Comparison of ENCODE assay signal across 8 mouse cellular contexts in genomic region chr9:44707749-44708428, GRCm38 (mm10). TPM values are rescaled to one million over a fixed set of nuclear protein-coding genes. Genes with fewer than 3 reads are reported as not detected.
DNase-seq lines count a peak whose midpoint lies in the region; ATAC-seq lines count a peak whose summit lies in the region.

No protein-coding gene starts in this region.

- H3K4me1 ChIP-seq in embryonic facial prominence, embryonic 14.5 days (ENCODE audit: control insufficient read depth, insufficient read depth, low read length): peaks cover 14% of the 10 kb centered on the region
- peaks cover 18% of the 10 kb centered on the region for H3K4me1 ChIP-seq in hindbrain, embryonic 15.5 days (replicated peaks)
- H3K4me1 ChIP-seq in midbrain, embryonic 15.5 days: peaks cover 15% of the 10 kb centered on the region

- peak overlapping the region; percentile 65 for H3K9ac ChIP-seq in embryonic facial prominence, embryonic 14.5 days (ENCODE audit: low read depth, low read length)
- H3K9ac ChIP-seq in hindbrain, embryonic 15.5 days: peak overlapping the region; percentile 12; the same call in 1 of the 2 replicates
- 0 out of 2 replicates have a peak overlapping the region, but pooled peaks have one; percentile 3 for H3K9ac ChIP-seq in midbrain, embryonic 15.5 days

- H3K9me3 ChIP-seq in embryonic facial prominence, embryonic 14.5 days (ENCODE audit: control insufficient read depth, low read length): no peaks in the 10 kb centered on the region
- no peaks in the 10 kb centered on the region for H3K9me3 ChIP-seq in hindbrain, embryonic 15.5 days
- no peaks in the 10 kb centered on the region for H3K9me3 ChIP-seq in midbrain, embryonic 15.5 days

- peak; percentile 49 to 59 for DNase-seq in kidney, postnatal 4 days
- DNase-seq in kidney, adult 11 months: no peak
- peak; percentile 12 for DNase-seq in embryonic facial prominence, embryonic 14.5 days (ENCODE audit: low spot score)
- DNase-seq in natural killer cell, adult 2 months (ENCODE audit: low spot score in 2 of 2): no peak
- DNase-seq in gastrocnemius, postnatal 10 days: no peak
- DNase-seq in spleen, adult 18-20 months: no peak

- 27% methylated on average over 28 of the region's 28 CpGs for WGBS in embryonic facial prominence, embryonic 14.5 days
- 18% methylated on average over 28 of the region's 28 CpGs for WGBS in hindbrain, embryonic 15.5 days
- 21% methylated on average over 28 of the region's 28 CpGs for WGBS in midbrain, embryonic 15.5 days

- peak overlapping the region; percentile 44 for H3K4me3 ChIP-seq in embryonic facial prominence, embryonic 14.5 days (ENCODE audit: low read depth, low read length)
- H3K4me3 ChIP-seq in hindbrain, embryonic 15.5 days: peak overlapping the region; percentile 18
- peak overlapping the region; percentile 13 for H3K4me3 ChIP-seq in midbrain, embryonic 15.5 days

- no peaks in the 10 kb centered on the region for H3K27me3 ChIP-seq in embryonic facial prominence, embryonic 14.5 days (replicated peaks; ENCODE audit: control insufficient read depth, insufficient read depth, low read length)
- H3K27me3 ChIP-seq in hindbrain, embryonic 15.5 days: no peaks in the 10 kb centered on the region
- no peaks in the 10 kb centered on the region for H3K27me3 ChIP-seq in midbrain, embryonic 15.5 days (replicated peaks)

- 0 out of 2 replicates have a peak, but pooled peaks have one; percentile 26 for ATAC-seq in embryonic facial prominence, embryonic 14.5 days (ENCODE audit: low read depth)
- ATAC-seq in hindbrain, embryonic 15.5 days (ENCODE audit: low FRiP score, low read depth): no peak
- ATAC-seq in midbrain, embryonic 15.5 days (replicated peaks): no peak; the same call in none of the 2 replicates

- H3K27ac ChIP-seq in embryonic facial prominence, embryonic 14.5 days (replicated peaks; ENCODE audit: low read depth, low read length): peak overlapping the region; percentile 54
- no peak overlapping the region for H3K27ac ChIP-seq in hindbrain, embryonic 15.5 days (replicated peaks)
- H3K27ac ChIP-seq in midbrain, embryonic 15.5 days: no peak overlapping the region

- peaks cover 67% of the 10 kb centered on the region for H3K36me3 ChIP-seq in embryonic facial prominence, embryonic 14.5 days (ENCODE audit: control insufficient read depth, insufficient read depth, low read length)
- peaks cover 28% of the 10 kb centered on the region for H3K36me3 ChIP-seq in hindbrain, embryonic 15.5 days
- H3K36me3 ChIP-seq in midbrain, embryonic 15.5 days (replicated peaks): peaks cover 33% of the 10 kb centered on the region; the same call in 1 of the 2 replicates

- peak overlapping the region; percentile 62 for H3K4me2 ChIP-seq in embryonic facial prominence, embryonic 14.5 days (ENCODE audit: low read depth, low read length)
- H3K4me2 ChIP-seq in hindbrain, embryonic 15.5 days: peak overlapping the region; percentile 52
- H3K4me2 ChIP-seq in midbrain, embryonic 15.5 days: peak overlapping the region; percentile 45

RNA-seq across cellular contexts. Expression of gene Phldb1, which starts 27.1 kb away (rescaled TPM):
- polyA plus RNA-seq in embryonic facial prominence, embryonic 14.5 days (2014; fragmentation: Nextera tagmentation; extraction: Ambion mirVana): 40.3 and 40.9 TPM in 2 replicates
- 46.4 and 46.8 TPM in 2 replicates for polyA plus RNA-seq in hindbrain, embryonic 15.5 days (2015; fragmentation: Nextera tagmentation; extraction: Ambion mirVana)
- polyA plus RNA-seq in midbrain, embryonic 15.5 days (2015; fragmentation: Nextera tagmentation; extraction: Ambion mirVana): 56.5 and 58.9 TPM in 2 replicates
- 10 to 100 TPM; 49.8 to 82.4 TPM for total RNA-seq in gastrocnemius, postnatal 10 days (2021)

RNA-seq across cellular contexts. Expression of gene Treh, which starts 34.9 kb away (rescaled TPM):
- polyA plus RNA-seq in embryonic facial prominence, embryonic 14.5 days (2014; fragmentation: Nextera tagmentation; extraction: Ambion mirVana): not detected in 2 replicates
- polyA plus RNA-seq in hindbrain, embryonic 15.5 days (2015; fragmentation: Nextera tagmentation; extraction: Ambion mirVana): not detected in 2 replicates
- polyA plus RNA-seq in midbrain, embryonic 15.5 days (2015; fragmentation: Nextera tagmentation; extraction: Ambion mirVana): not detected in 2 replicates
- total RNA-seq in gastrocnemius, postnatal 10 days (2021): not detected

RNA-seq across cellular contexts. Expression of gene Arcn1, which starts 59.8 kb away (rescaled TPM):
- polyA plus RNA-seq in embryonic facial prominence, embryonic 14.5 days (2014; fragmentation: Nextera tagmentation; extraction: Ambion mirVana): 220 and 226 TPM in 2 replicates
- 130 and 135 TPM in 2 replicates for polyA plus RNA-seq in hindbrain, embryonic 15.5 days (2015; fragmentation: Nextera tagmentation; extraction: Ambion mirVana)
- 134 and 136 TPM in 2 replicates for polyA plus RNA-seq in midbrain, embryonic 15.5 days (2015; fragmentation: Nextera tagmentation; extraction: Ambion mirVana)
- 10 to 100 TPM; 85.6 to 97.8 TPM for total RNA-seq in gastrocnemius, postnatal 10 days (2021)

RNA-seq across cellular contexts. Expression of gene Ift46, which starts 59.8 kb away (rescaled TPM):
- 101 and 121 TPM in 2 replicates for polyA plus RNA-seq in embryonic facial prominence, embryonic 14.5 days (2014; fragmentation: Nextera tagmentation; extraction: Ambion mirVana)
- polyA plus RNA-seq in hindbrain, embryonic 15.5 days (2015; fragmentation: Nextera tagmentation; extraction: Ambion mirVana): 153 and 158 TPM in 2 replicates
- polyA plus RNA-seq in midbrain, embryonic 15.5 days (2015; fragmentation: Nextera tagmentation; extraction: Ambion mirVana): 168 and 169 TPM in 2 replicates
- 10 to 100 TPM; 45.2 to 53.1 TPM for total RNA-seq in gastrocnemius, postnatal 10 days (2021)

Comparison
In these comparisons a context has a peak if more than half of its experiments do, and no peak if none do; other contexts are left out.
1. DNase-seq: peak in kidney, postnatal 4 days (2 of 2) and embryonic facial prominence, embryonic 14.5 days (single experiment); none in kidney, adult 11 months (single experiment), natural killer cell, adult 2 months (0 of 2), gastrocnemius, postnatal 10 days (single experiment) and spleen, adult 18-20 months (0 of 2).
2. H3K9ac ChIP-seq: peak in every context shown above with its lines; median percentile 65 in embryonic facial prominence, embryonic 14.5 days; 12 in hindbrain, embryonic 15.5 days; 3 in midbrain, embryonic 15.5 days.
3. Peak in every context shown above with its lines, with median percentiles within 50 percentile points of each other: H3K4me2 ChIP-seq and H3K4me3 ChIP-seq.